Mouse (Mus musculus) kidney, adult 2 months (tissue): ENCODE measurements around the gene Fyttd1.

Experiments used
- CTCF ChIP-seq: fragments of 200-500 bp; conservative IDR thresholded peaks from 2 replicates; pipeline ENCODE4 v1.5.1; 2011; ENCODE audit warnings: low read depth, mild to moderate bottlenecking, control low read depth, low read length, moderate library complexity, mixed read lengths; ENCODE audit not compliant: insufficient read depth, insufficient read length
- POLR2A ChIP-seq: fragments of 200-500 bp; IDR thresholded peaks from one replicate; pipeline ENCODE4 v1.6.1; 2011; ENCODE audit warnings: low read depth, low read length, control low read depth

- TF ChIP-seq POLR2A (no peak), CTCF (no peak)
Observed at GRCm38 (mm10) chr16:32942694-32943093, 65.4 kb downstream of the Fyttd1 start.
